Mouse (Mus musculus) myocyte (in vitro differentiated cells): ENCODE data around the gene Abhd17b.

Experiments used
- POLR2A ChIP-seq: IDR thresholded peaks from one replicate; pipeline ENCODE4 v1.6.1; 2011; ENCODE audit warnings: low read depth, mild to moderate bottlenecking, control low read depth, moderate library complexity; ENCODE audit not compliant: insufficient read length
- REST ChIP-seq: IDR thresholded peaks from one replicate; pipeline ENCODE4 v1.6.1; 2011; ENCODE audit warnings: mild to moderate bottlenecking, control low read depth, moderate library complexity; ENCODE audit not compliant: insufficient read depth, insufficient read length

DNA sequence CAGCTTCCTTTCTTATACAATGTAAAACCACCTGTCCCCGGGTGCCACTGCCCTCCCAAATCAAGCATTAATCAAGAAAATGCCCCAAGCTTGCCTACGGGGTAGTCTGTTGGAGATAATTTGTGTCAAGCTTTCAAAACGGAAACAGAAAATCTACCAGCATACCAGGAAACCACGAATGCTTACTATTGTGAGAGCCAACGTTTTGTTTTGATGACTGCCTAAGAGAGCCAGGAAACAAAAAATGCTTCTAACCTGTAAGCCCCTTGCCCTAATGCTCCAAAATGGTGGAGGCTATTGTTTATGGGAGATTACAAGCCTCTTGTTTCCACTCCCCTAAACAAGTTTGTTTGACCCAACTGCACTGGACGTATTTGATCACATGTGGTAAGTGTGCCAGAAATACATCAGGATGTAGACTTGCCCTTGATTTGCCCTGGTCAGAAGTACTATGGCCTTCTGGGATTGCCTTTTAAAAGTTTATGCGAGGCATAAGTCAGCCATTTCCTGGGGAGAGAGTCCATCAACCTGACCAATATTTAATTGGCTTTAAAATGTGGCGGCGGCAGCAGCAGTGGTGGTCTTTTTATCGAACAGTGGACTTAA is 61.4 kb downstream of the Abhd17b start:
- TF ChIP-seq POLR2A: no peak
- no peak for TF ChIP-seq REST
